Mouse (Mus musculus) CH12.LX (cell line): ENCODE data around the gene Mad1l1. TPM values are rescaled to one million over a fixed set of nuclear protein-coding genes. Genes with fewer than 3 reads are reported as not detected.

ENCODE experiments used
- DNase-seq: peaks from one replicate; pipeline ENCODE4 v3.0.0-alpha.2; 2013; ENCODE audit errors: extremely low read depth
- H3K27ac ChIP-seq: 2 replicates; pipeline ENCODE4 v1.5.1; 2012; ENCODE audit warnings: low read depth, mild to moderate bottlenecking, control low read depth, moderate library complexity; ENCODE audit not compliant: insufficient read depth
- H3K27me3 ChIP-seq: replicated peaks from 2 replicates; pipeline ENCODE3; 2012; ENCODE audit warnings: inconsistent platforms
- H3K36me3 ChIP-seq, 2 experiments: replicated peaks in 1 of 2; 2 replicates each; pipeline versions ENCODE3 to v1.6.1; 2012; ENCODE audit warnings: inconsistent platforms in 1 of 2, low read length in 1 of 2, mild to moderate bottlenecking in 1 of 2, mixed read lengths in 1 of 2, moderate library complexity in 1 of 2; ENCODE audit not compliant: control insufficient read depth in 1 of 2, insufficient read depth in 1 of 2
- H3K4me1 ChIP-seq, 2 experiments: 2 replicates each; pipeline ENCODE4 v1.6.1; 2012; ENCODE audit warnings: inconsistent platforms in 1 of 2, moderate library complexity in 1 of 2; ENCODE audit not compliant: insufficient read depth in 2 of 2, control insufficient read depth in 1 of 2
- H3K4me2 ChIP-seq: 2 replicates; pipeline ENCODE4 v1.6.1; 2012; ENCODE audit warnings: low read depth, mild to moderate bottlenecking, control low read depth; ENCODE audit not compliant: poor library complexity, insufficient read depth, severe bottlenecking
- H3K4me3 ChIP-seq, 3 experiments: fragments of 150-350 bp in 1 of 3; sonication (generic) in 1 of 3; replicated peaks in 1 of 3; 2 replicates each; pipeline versions ENCODE3 to v1.5.1; 2011 to 2012; ENCODE audit warnings: low read depth in 2 of 3, low read length in 2 of 3, mild to moderate bottlenecking in 2 of 3, moderate library complexity in 2 of 3, control low read depth in 1 of 3, improper control_type of control experiment in 1 of 3, inconsistent platforms in 1 of 3, mixed read lengths in 1 of 3; ENCODE audit not compliant: poor library complexity in 1 of 3
- H3K79me2 ChIP-seq: replicated peaks from 2 replicates; pipeline ENCODE4 v1.6.1; 2012; ENCODE audit warnings: mild to moderate bottlenecking, moderate library complexity; ENCODE audit not compliant: control insufficient read depth, poor library complexity, insufficient read depth, severe bottlenecking; ENCODE audit errors: extremely low read depth
- H3K9ac ChIP-seq: 2 replicates; pipeline ENCODE4 v1.6.1; 2012; ENCODE audit warnings: low read depth, mild to moderate bottlenecking, control low read depth, moderate library complexity; ENCODE audit not compliant: insufficient read depth
- H3K9me3 ChIP-seq: replicated peaks from 2 replicates; pipeline ENCODE3; 2012; ENCODE audit warnings: low read length, inconsistent platforms, mixed read lengths
- CHD2 ChIP-seq: IDR thresholded peaks from 2 replicates; pipeline ENCODE4 v1.6.1; 2011; ENCODE audit warnings: low read length, improper control_type of control experiment
- CTCF ChIP-seq, 2 experiments: IDR thresholded peaks in 1 of 2; conservative IDR thresholded peaks in 1 of 2; 2 replicates each; pipeline ENCODE4 v1.5.1; 2011 to 2012; ENCODE audit warnings: low read depth in 2 of 2, low read length in 2 of 2, improper control_type of control experiment in 1 of 2, inconsistent platforms in 1 of 2, mild to moderate bottlenecking in 1 of 2, moderate library complexity in 1 of 2
- E2F4 ChIP-seq: IDR thresholded peaks from 2 replicates; pipeline ENCODE4 v1.6.1; 2011; ENCODE audit warnings: low read depth, low read length, improper control_type of control experiment; ENCODE audit not compliant: insufficient replicate concordance
- ELF1 ChIP-seq: IDR thresholded peaks from 2 replicates; pipeline ENCODE4 v1.6.1; 2014; ENCODE audit warnings: low read depth, mild to moderate bottlenecking, inconsistent platforms, low read length, improper control_type of control experiment
- HCFC1 ChIP-seq: IDR thresholded peaks from 2 replicates; pipeline ENCODE4 v1.6.1; 2012; ENCODE audit warnings: low read depth, mild to moderate bottlenecking, inconsistent platforms, low read length, improper control_type of control experiment
- IRF4 ChIP-seq: IDR thresholded peaks from 2 replicates; pipeline ENCODE4 v1.6.1; 2014; ENCODE audit warnings: low read depth, mild to moderate bottlenecking, inconsistent platforms, low read length, improper control_type of control experiment
- JUND ChIP-seq: conservative IDR thresholded peaks from 2 replicates; pipeline ENCODE4 v1.6.1; 2011; ENCODE audit warnings: low read depth, low read length, improper control_type of control experiment
- KAT2A ChIP-seq: IDR thresholded peaks from 2 replicates; pipeline ENCODE4 v1.6.1; 2012; ENCODE audit warnings: low read length, improper control_type of control experiment, inconsistent platforms; ENCODE audit not compliant: insufficient replicate concordance
- MAX ChIP-seq: IDR thresholded peaks from 2 replicates; pipeline ENCODE4 v1.6.1; 2011; ENCODE audit warnings: low read length, improper control_type of control experiment
- MXI1 ChIP-seq: IDR thresholded peaks from 2 replicates; pipeline ENCODE4 v1.6.1; 2011; ENCODE audit warnings: mild to moderate bottlenecking, low read depth, low read length, improper control_type of control experiment
- NELFE ChIP-seq: IDR thresholded peaks from 2 replicates; pipeline ENCODE4 v1.6.1; 2011; ENCODE audit warnings: low read depth, low read length, improper control_type of control experiment
- POLR2A ChIP-seq: IDR thresholded peaks from 2 replicates; pipeline ENCODE4 v1.6.1; 2011; ENCODE audit warnings: low read depth, mild to moderate bottlenecking, improper control_type of control experiment, low read length
- POLR2AphosphoS2 ChIP-seq: IDR thresholded peaks from 2 replicates; pipeline ENCODE4 v1.6.1; 2011; ENCODE audit warnings: low read depth, low read length, improper control_type of control experiment
- SIN3A ChIP-seq: IDR thresholded peaks from 2 replicates; pipeline ENCODE4 v1.6.1; 2012; ENCODE audit warnings: low read length, improper control_type of control experiment, inconsistent platforms
- SMC3 ChIP-seq: IDR thresholded peaks from 2 replicates; pipeline ENCODE4 v1.6.1; 2011; ENCODE audit warnings: low read depth, low read length, improper control_type of control experiment
- TBP ChIP-seq: conservative IDR thresholded peaks from 2 replicates; pipeline ENCODE4 v1.6.1; 2011; ENCODE audit warnings: low read depth, low read length, improper control_type of control experiment
- TCF12 ChIP-seq: IDR thresholded peaks from 2 replicates; pipeline ENCODE4 v1.6.1; 2014; ENCODE audit warnings: low read depth, mild to moderate bottlenecking, inconsistent platforms, low read length, improper control_type of control experiment
- UBTF ChIP-seq: IDR thresholded peaks from 2 replicates; pipeline ENCODE4 v1.6.1; 2012; ENCODE audit warnings: low read depth, mild to moderate bottlenecking, inconsistent platforms, low read length, improper control_type of control experiment, moderate library complexity
- USF1 ChIP-seq: IDR thresholded peaks from 2 replicates; pipeline ENCODE4 v1.6.1; 2014; ENCODE audit warnings: low read depth, mild to moderate bottlenecking, inconsistent platforms, low read length, improper control_type of control experiment
- USF2 ChIP-seq: conservative IDR thresholded peaks from 2 replicates; pipeline ENCODE4 v1.6.1; 2011; ENCODE audit warnings: low read depth, low read length, improper control_type of control experiment
- ZC3H11A ChIP-seq: IDR thresholded peaks from 2 replicates; pipeline ENCODE4 v1.6.1; 2012; ENCODE audit warnings: low read depth, mild to moderate bottlenecking, inconsistent platforms, low read length, improper control_type of control experiment
- ZKSCAN1 ChIP-seq: IDR thresholded peaks from 2 replicates; pipeline ENCODE4 v1.6.1; 2012; ENCODE audit warnings: low read depth, inconsistent platforms, low read length, improper control_type of control experiment, borderline replicate concordance
- ZMIZ1 ChIP-seq: IDR thresholded peaks from 2 replicates; pipeline ENCODE4 v1.6.1; 2012; ENCODE audit warnings: low read depth, mild to moderate bottlenecking, inconsistent platforms, low read length, improper control_type of control experiment
- dilution Hi-C: fragments of 300-500 bp; cut with MboI; formaldehyde crosslinking; loops from 2 replicates; pipeline ENCODE4 v1.14.3; 2020; ENCODE audit warnings: low sequenced_read_pairs; ENCODE audit not compliant: extremely low pct_unique_long_range_greater_than_20kb, extremely low pct_ligation_motif_present
- in situ Hi-C: fragments of 300-500 bp; cut with MboI; formaldehyde crosslinking; loops from 3 replicates; pipeline ENCODE4 v1.14.3; 2019; ENCODE audit warnings: low sequenced_read_pairs, low pct_ligation_motif_present, low pct_unique_long_range_greater_than_20kb, mixed read lengths
- polyA plus RNA-seq: library from polyadenylated mRNA; unstranded; fragments of >175 nt; gene quantifications from 2 replicates; pipeline ENCODE4 v1.2.1, GENCODE M21; 2012; ENCODE audit warnings: low read depth; ENCODE audit not compliant: insufficient read length
- total RNA-seq, 2 experiments: library from RNA; depleted of rRNA; stranded (reverse); fragments of 300-350 nt in 1 of 2; fragments of >200 nt in 1 of 2; gene quantifications; 2 replicates each; pipeline ENCODE4 v1.2.3; 2012 to 2014

Mad1l1 gene
- total and polyA plus RNA-seq, 3 experiments: 24.8 to 45.6 (median 28.9) TPM

- Histone ChIP-seq H3K36me3 (peaks cover 12 to 91% of the 10 kb centered on the region in 2 experiments), H3K4me1 (no peaks in the 10 kb centered on the region), H3K4me2 (no peak overlapping the region), H3K27me3 (no peaks in the 10 kb centered on the region), H3K9me3 (no peaks in the 10 kb centered on the region), H3K9ac (no peak overlapping the region), H3K79me2 (no peaks in the 10 kb centered on the region), H3K4me3 (no peak overlapping the region), H3K27ac (no peak overlapping the region)
- dilution Hi-C loops (no loop called here), in situ Hi-C loops (no loop called here)
- DNase-seq: no peak
- TF ChIP-seq USF2: no peak
- TF ChIP-seq POLR2AphosphoS2: no peak
- TF ChIP-seq CTCF (conservative IDR thresholded peaks at IDR 0.05 in 1 of 2, IDR thresholded peaks at IDR 0.05 in 1 of 2; ENCODE audit: low read depth in 2 of 2, low read length in 2 of 2): no peak
- no peak for TF ChIP-seq E2F4
- no peak for TF ChIP-seq USF1
- TF ChIP-seq ZC3H11A: no peak
- no peak for TF ChIP-seq TBP
- no peak for TF ChIP-seq SIN3A
- no peak for TF ChIP-seq KAT2A
- TF ChIP-seq HCFC1: no peak
- no peak for TF ChIP-seq POLR2A
- no peak for TF ChIP-seq ZMIZ1
- TF ChIP-seq ZKSCAN1: no peak
- no peak for TF ChIP-seq SMC3
- no peak for TF ChIP-seq ELF1
- TF ChIP-seq MXI1: no peak
- TF ChIP-seq MAX: no peak
- no peak for TF ChIP-seq TCF12
- TF ChIP-seq UBTF: no peak
- no peak for TF ChIP-seq JUND
These were observed 255.9 kb downstream of the Mad1l1 start for GRCm38 (mm10) chr5:140065281-140065945.

DNA sequence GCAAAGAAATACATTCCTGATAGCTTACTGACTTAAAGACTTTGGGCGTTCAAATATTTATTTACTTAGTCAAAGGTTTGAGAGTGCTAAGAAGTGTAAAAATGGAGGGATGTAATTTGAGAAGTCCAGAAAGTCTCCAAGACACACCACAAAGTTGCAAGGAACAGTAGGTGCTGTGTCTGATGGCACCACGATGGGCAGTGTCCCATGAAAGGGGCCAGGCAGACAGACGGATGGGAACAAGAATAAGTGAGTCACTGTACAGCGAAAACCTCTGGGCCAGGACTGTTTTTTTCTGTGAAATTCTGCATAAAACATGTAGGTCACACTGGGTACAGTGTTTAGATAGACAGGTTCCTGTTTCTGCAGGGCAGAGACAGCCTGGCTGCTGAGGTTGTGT is 256.8 kb downstream of the Mad1l1 start:
- no peaks in the 10 kb centered on the region for H3K27me3 ChIP-seq
- H3K4me3 ChIP-seq: no peak overlapping the region
- H3K79me2 ChIP-seq: no peaks in the 10 kb centered on the region
- no peak overlapping the region for H3K9ac ChIP-seq
- DNase-seq: no peak
- in situ Hi-C loops: no loop called here
- no peaks in the 10 kb centered on the region for H3K9me3 ChIP-seq
- H3K27ac ChIP-seq: no peak overlapping the region
- TF ChIP-seq NELFE (no peak), POLR2AphosphoS2 (no peak), HCFC1 (no peak), CHD2 (no peak), JUND (no peak), IRF4 (no peak)
- H3K36me3 ChIP-seq: peaks cover 12 to 88% of the 10 kb centered on the region in 2 experiments
- no peaks in the 10 kb centered on the region for H3K4me1 ChIP-seq
- dilution Hi-C loops: no loop called here
- H3K4me2 ChIP-seq: no peak overlapping the region
